Mouse (Mus musculus): Measurements from ENCODE around the gene Pglyrp4.
"Not testable (repeated sequence)": the region's sequence is repeated elsewhere in the genome, so short reads cannot be mapped to it uniquely, and the experiment has no call there.

Pglyrp4 gene

DNA sequence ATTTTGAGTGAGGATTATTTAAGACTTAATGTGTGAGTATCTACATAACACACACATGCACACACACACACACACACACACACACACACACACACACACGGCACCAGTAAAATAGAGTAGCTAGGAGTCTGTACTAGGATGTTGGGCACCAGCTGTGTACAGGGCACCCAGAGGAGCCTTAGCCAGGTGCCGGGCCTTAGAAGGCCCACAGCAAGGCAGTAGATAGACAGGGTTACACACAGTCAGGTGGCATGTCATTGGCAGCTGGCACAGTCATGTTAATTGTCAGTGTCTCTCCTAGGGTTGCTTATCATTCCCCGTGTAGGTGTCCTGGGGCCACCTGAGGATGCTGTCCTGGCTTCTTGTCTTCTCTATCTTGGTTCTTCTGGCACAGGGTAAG, at the start of gene Pglyrp4:
Gene Pglyrp4, plus strand, starts transcription at position 301 of the 400 bp plus-strand sequence.
- no peak for DNase-seq (ENCODE audit: low read depth, low spot score)

DNA sequence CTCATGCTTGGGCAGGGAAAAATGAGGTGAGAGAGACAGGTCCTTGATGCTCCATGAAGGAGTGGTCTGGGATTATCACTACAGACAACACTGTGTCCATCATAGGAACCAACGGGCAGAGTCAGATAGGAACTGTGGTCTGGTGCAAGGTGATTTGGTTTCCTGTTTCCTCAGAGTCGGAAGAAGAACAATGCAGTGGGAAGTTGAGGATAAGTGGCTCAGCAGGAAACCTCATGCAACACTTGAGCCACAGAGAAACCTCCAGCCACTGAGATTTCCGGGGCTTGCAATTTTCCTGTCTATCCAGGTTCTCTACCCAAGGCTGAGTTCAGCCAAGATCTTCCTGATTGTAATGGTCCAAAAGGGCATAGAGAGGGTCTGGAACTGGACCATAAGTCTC, 48.0 kb upstream of the Pglyrp4 start:
- no peak for DNase-seq (ENCODE audit: low read depth, low spot score)

- no peak for DNase-seq (ENCODE audit: low read depth, low spot score)
Measured at GRCm38 (mm10) chr3:90683929-90684328, 42.8 kb upstream of the Pglyrp4 start.

DNA sequence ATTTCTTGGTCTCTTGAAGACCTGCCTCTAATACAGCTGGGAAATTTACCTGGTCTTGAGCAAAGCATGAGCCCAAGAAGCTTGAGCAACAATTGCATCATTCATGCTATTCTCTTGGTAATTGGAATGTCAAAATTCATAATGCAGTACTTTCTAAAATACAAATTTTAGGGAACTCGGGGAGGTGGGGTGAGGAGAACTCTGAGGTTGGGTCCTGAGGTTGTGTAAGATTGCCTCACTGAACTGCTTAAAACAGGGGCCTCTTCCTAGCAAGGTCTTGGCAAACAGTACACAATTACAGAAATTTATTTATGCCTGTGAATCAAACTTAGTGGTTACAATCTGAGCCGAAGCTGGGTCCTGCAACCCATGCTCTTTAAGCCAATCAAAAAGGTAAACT, 39.9 kb upstream of the Pglyrp4 start:
- no peak for DNase-seq (ENCODE audit: low read depth, low spot score)

DNA sequence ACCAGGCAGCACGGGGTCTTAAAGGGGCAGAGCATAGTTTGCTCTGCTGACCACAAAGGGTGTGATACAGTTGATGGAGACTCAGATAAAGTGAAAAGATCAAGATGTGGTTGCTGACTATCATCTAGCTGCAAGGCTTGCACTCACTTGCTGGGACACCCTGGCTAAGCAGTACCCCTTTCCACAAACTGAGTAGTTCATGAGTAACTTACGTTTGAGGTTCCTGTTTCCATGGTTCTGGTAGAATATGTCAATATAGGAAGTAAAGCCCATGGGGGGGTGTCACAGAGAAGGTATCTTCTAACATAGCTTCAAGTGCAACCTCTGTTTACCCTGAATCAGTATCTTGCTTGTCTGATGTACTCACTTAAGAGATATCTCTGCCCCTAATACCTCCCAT, 33.2 kb upstream of the Pglyrp4 start:
- no peak for DNase-seq (ENCODE audit: low read depth, low spot score)

GRCm38 (mm10) chr3:90695613-90696012, 31.1 kb upstream of the Pglyrp4 start, which contains the start of gene S100a9:
S100a9 (minus strand) TSS chr3:90695721.
- DNase-seq (ENCODE audit: low read depth, low spot score): no peak

DNA sequence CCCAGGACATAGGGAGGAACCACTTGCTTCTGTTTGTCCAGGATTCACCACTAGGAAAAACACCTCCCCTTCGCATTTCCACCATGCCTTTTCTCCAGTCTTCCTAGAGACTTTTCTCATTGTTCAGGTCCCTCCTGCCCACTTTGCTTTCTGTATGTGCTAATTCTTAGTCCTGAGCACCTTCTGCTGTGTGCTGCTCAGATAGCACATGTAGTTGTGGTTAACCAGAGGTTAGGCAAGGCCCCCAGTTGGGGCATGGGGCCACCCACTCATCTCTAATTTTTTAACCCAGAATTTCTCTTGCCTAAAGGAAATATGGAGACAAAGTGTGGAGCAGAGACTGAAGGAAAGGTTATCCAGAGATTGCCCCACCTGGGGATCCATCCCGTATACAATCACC, 24.5 kb upstream of the Pglyrp4 start:
- no peak for DNase-seq (ENCODE audit: low read depth, low spot score)

GRCm38 (mm10) chr3:90708523-90709202, 18.0 kb upstream of the Pglyrp4 start:
- peak; percentile 10 for DNase-seq (ENCODE audit: low read depth, low spot score)

DNA sequence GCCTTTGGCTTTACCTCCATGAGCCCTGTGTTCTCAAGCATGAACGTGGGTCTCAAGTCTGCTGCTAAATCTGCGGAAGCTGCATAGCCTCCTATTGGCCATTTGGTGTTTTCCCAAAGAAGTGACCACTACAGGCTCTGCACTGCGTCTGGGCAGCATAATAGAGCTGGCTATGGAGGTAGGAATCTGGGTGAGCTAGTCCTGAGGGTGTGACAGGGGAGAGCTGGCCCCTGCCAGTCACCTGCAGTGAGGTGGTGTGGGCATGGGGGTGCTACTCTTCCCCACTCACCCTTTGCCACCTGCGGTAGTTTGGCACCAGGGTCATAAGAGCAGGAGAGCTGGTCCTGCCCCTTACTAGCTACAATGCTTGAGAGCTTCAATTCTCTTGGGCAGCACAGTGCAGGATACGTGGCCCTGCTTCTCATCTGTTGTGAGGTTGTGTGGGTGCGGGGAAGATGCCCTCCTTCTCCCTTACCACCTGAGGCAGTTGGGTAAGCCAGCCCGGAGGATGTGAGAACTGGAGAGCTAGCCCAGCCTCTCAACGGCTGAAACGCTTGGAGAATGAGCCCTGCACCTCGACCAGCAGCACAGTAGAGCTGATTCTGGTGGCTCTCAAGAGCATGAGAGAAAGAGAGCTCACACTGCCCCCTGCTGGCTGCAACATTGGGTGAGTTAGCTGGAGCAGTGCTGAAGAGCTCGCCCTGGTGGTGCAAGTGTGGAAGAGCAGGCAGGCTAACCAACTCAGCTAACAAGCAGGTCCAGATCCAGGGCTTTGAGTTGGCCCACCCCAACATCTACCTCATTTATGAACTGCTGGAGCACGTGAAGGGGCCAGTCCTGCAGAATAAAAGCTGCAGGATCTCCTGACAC, 16.9 kb upstream of the Pglyrp4 start:
- peak; percentile 87 for DNase-seq (ENCODE audit: low read depth, low spot score)

GRCm38 (mm10) chr3:90749658-90750057, 23.0 kb downstream of the Pglyrp4 start:
- DNase-seq (ENCODE audit: low read depth, low spot score): no peak

DNA sequence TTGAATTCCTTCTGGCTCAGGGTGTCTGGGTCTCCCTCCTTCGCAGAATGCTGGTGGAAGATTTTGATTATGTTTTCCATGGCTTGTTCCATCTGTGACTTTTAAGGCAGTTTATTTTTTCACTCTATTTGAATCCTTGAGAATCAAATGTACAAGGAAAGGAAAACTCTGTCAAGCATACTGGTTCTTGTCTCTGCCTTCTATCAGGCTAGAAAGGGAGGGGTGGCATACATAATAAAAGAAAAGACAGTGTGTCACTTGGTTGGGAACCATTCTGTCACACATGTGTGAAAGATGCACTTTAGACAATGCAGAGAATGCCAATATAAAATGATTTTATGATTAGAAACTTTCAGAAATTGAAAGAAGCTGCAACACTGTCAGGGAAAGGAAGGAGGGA, 51.1 kb downstream of the Pglyrp4 start, which contains the start of gene Gm5849:
Gene Gm5849, minus strand, starts transcription at position 101 of the 400 bp plus-strand sequence.
- not testable (repeated sequence) for DNase-seq (ENCODE audit: low read depth, low spot score)
